Mouse (Mus musculus) ES-E14 (cell line): ENCODE measurements around the gene Tex14. TPM values are rescaled to one million over a fixed set of nuclear protein-coding genes. Genes with fewer than 3 reads are reported as not detected.

Experiments used
- DNase-seq: peaks from one replicate; pipeline ENCODE4 v3.0.0-alpha.2; 2013; ENCODE audit warnings: low read depth, low spot score
- H3K27ac ChIP-seq: 2 replicates; pipeline ENCODE4 v1.5.1; 2012; ENCODE audit warnings: low read depth, mild to moderate bottlenecking, low read length, moderate library complexity, mixed read lengths; ENCODE audit not compliant: poor library complexity, insufficient read depth, severe bottlenecking
- H3K36me3 ChIP-seq: 2 replicates; pipeline ENCODE4 v1.6.1; 2012; ENCODE audit warnings: mild to moderate bottlenecking, low read length, moderate library complexity, mixed read lengths; ENCODE audit not compliant: control insufficient read depth, poor library complexity, insufficient read depth, severe bottlenecking
- H3K4me1 ChIP-seq, 2 experiments: fragments of 150-350 bp in 1 of 2; sonication (generic) in 1 of 2; 2 replicates each; pipeline ENCODE4 v1.6.1; 2012; ENCODE audit warnings: low read length in 2 of 2, mild to moderate bottlenecking in 1 of 2, mixed read lengths in 1 of 2; ENCODE audit not compliant: control insufficient read depth in 2 of 2, insufficient read depth in 2 of 2, poor library complexity in 1 of 2
- H3K4me3 ChIP-seq, 2 experiments: fragments of 150-350 bp in 1 of 2; sonication (generic) in 1 of 2; 2 replicates each; pipeline ENCODE4 v1.5.1; 2012; ENCODE audit warnings: low read length in 2 of 2, low read depth in 1 of 2, mild to moderate bottlenecking in 1 of 2, mixed read lengths in 1 of 2; ENCODE audit not compliant: insufficient read depth in 1 of 2, poor library complexity in 1 of 2, severe bottlenecking in 1 of 2
- H3K9ac ChIP-seq: 2 replicates; pipeline ENCODE4 v1.6.1; 2012; ENCODE audit warnings: low read depth, mild to moderate bottlenecking, low read length, mixed read lengths; ENCODE audit not compliant: poor library complexity, insufficient read depth, severe bottlenecking
- H3K9me3 ChIP-seq: fragments of 150-350 bp; sonication (generic); 2 replicates; pipeline ENCODE4 v1.6.1; 2012; ENCODE audit warnings: low read depth, mild to moderate bottlenecking, low read length; ENCODE audit not compliant: control insufficient read depth, insufficient read depth
- CHD2 ChIP-seq: IDR thresholded peaks from 2 replicates; pipeline ENCODE4 v1.6.1; 2014; ENCODE audit warnings: mild to moderate bottlenecking, low read depth, low read length, inconsistent platforms
- HCFC1 ChIP-seq: IDR thresholded peaks from 2 replicates; pipeline ENCODE4 v1.6.1; 2012; ENCODE audit warnings: low read length, inconsistent platforms, borderline replicate concordance; ENCODE audit not compliant: insufficient read depth
- MAFK ChIP-seq: IDR thresholded peaks from 2 replicates; pipeline ENCODE4 v1.6.1; 2014; ENCODE audit warnings: mild to moderate bottlenecking, low read depth, low read length, inconsistent platforms; ENCODE audit not compliant: insufficient read depth
- ZC3H11A ChIP-seq: IDR thresholded peaks from 2 replicates; pipeline ENCODE4 v1.6.1; 2012; ENCODE audit warnings: low read depth, mild to moderate bottlenecking, inconsistent platforms, low read length, borderline replicate concordance
- ZNF384 ChIP-seq: IDR thresholded peaks from 2 replicates; pipeline ENCODE4 v1.6.1; 2012; ENCODE audit warnings: low read depth, low read length, inconsistent platforms
- in situ Hi-C, 2 experiments: fragments of 600-800 bp; cut with MboI; formaldehyde crosslinking; loops; one replicate each; pipeline ENCODE4 v1.15.1; 2025; ENCODE audit warnings: low sequenced_read_pairs in 2 of 2, inconsistent platforms in 1 of 2; ENCODE audit not compliant: unreplicated experiment in 2 of 2
- total RNA-seq: library from RNA; depleted of rRNA; stranded (reverse); fragments of 300-350 nt; gene quantifications from 2 replicates; pipeline ENCODE4 v1.2.3, GENCODE M21; 2012

The Tex14 gene
- total RNA-seq, 1 experiment = 11.4 TPM

DNA sequence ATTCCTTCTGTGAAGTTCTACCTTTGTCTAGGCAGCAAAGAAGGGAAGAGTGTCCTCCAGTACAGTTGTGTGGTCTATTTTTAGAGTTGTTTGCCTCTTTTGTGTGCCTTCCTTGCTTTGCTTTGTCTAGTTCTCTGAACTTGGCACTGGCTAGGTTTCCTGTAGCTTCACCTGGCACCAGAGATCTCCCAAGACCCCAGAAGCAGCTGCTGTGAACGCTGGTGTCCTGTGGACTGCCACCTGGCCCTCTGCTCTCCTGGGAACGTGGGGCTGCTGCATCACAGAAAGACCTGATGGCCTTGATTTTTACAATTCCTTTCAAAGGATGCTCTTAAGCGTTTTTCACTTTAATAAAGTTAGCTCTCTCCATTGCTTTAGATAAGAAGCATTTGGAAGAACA lies 138.0 kb downstream of the Tex14 start:
- Histone ChIP-seq H3K27ac (no peak overlapping the region), H3K4me3 (no peak overlapping the region), H3K9me3 (no peaks in the 10 kb centered on the region), H3K9ac (no peak overlapping the region), H3K36me3 (no peaks in the 10 kb centered on the region), H3K4me1 (0 out of 4 replicates have a peak, but pooled peaks cover 0 to 2% of the 10 kb centered on the region in 2 experiments)
- no peak for DNase-seq
- no peak for TF ChIP-seq ZNF384
- no peak for TF ChIP-seq MAFK
- TF ChIP-seq CHD2 = no peak
- TF ChIP-seq HCFC1 = no peak
- no peak for TF ChIP-seq ZC3H11A
- in situ Hi-C loops = no loop called here

DNA sequence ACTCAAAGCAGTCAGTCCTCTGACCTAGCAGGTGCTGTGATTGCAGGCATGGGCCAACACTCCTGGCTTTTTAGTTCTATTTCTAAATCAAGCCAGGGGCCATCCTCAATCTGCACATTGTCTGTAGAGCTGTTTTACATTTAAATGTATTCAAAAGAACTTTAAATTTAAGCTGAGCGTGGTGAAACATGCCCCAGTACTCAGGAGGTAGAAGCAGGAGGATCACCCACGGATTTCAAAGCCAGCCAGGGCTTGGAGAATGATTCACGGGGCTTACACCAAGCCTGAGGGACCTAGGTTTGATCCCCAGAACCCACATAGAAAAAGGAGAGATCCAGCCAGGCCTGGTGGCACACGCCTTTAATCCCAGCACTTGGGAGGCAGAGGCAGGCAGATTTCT lies 148.5 kb downstream of the Tex14 start:
- no peak overlapping the region for H3K27ac ChIP-seq
- no peak overlapping the region for H3K4me3 ChIP-seq
- TF ChIP-seq CHD2 (no peak), HCFC1 (no peak), MAFK (no peak), ZC3H11A (no peak), ZNF384 (no peak)
- DNase-seq = no peak
- no peaks in the 10 kb centered on the region for H3K9me3 ChIP-seq
- in situ Hi-C loops = no loop called here
- H3K4me1 ChIP-seq = no peaks in the 10 kb centered on the region
- H3K36me3 ChIP-seq = no peaks in the 10 kb centered on the region
- H3K9ac ChIP-seq = no peak overlapping the region

DNA sequence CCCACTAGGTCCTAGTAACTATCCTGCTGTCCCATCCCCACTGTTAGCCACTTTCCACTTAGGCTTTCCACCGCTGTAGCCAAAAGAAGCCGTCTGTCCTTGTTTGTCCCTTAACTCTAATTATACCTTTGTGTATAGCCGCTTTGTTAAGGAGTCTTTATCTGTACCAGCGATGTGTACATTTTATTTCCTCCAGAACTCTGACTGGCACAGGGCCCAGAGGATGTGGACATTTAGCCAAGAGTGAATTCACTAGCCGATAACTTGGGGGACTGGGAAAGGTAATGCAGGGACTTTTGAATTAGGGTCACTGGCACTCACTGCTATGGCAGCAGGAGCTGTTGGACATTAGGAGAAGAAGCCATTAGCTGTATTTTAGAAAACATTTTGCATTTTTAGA lies 149.5 kb downstream of the Tex14 start:
- Histone ChIP-seq H3K9me3 (no peaks in the 10 kb centered on the region), H3K27ac (no peak overlapping the region), H3K4me3 (no peak overlapping the region), H3K36me3 (no peaks in the 10 kb centered on the region), H3K4me1 (no peaks in the 10 kb centered on the region), H3K9ac (no peak overlapping the region)
- no peak for DNase-seq
- TF ChIP-seq ZNF384 (no peak), CHD2 (no peak), HCFC1 (no peak), MAFK (no peak), ZC3H11A (no peak)
- in situ Hi-C loops = no loop called here

DNA sequence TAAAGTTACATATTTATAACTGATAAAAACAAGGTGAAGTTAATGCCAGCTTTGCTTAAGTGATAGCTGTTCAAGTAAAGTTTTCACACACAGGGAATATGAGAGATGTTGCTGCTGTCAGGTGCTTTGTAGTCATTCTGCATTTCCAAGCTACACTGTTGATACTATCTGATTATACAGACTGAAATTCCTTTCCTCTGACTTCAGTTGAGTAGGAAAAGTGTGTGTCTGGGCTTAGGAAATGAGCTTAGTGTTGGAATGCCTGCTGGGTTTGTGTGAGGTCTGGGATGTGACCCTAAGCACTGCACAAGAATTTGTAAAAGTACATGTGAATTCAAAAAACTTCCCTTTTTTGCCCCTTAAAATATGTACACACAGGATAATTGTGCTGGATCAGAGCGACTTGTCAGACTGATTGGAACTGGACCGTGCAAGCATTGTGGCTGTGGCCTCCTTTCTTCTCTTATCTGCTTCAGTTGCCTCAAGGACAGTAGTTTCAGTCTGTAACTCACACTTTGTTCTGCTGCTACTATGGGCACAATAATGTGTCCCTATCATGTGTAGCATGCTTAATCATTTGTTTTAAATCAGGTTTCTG lies 150.3 kb downstream of the Tex14 start:
- TF ChIP-seq CHD2 (no peak), ZNF384 (no peak), HCFC1 (no peak), ZC3H11A (no peak), MAFK (no peak)
- no peak for DNase-seq
- Histone ChIP-seq H3K27ac (no peak overlapping the region), H3K4me1 (no peaks in the 10 kb centered on the region), H3K4me3 (no peak overlapping the region), H3K36me3 (no peaks in the 10 kb centered on the region), H3K9me3 (no peaks in the 10 kb centered on the region), H3K9ac (no peak overlapping the region)
- in situ Hi-C loops = no loop called here

DNA sequence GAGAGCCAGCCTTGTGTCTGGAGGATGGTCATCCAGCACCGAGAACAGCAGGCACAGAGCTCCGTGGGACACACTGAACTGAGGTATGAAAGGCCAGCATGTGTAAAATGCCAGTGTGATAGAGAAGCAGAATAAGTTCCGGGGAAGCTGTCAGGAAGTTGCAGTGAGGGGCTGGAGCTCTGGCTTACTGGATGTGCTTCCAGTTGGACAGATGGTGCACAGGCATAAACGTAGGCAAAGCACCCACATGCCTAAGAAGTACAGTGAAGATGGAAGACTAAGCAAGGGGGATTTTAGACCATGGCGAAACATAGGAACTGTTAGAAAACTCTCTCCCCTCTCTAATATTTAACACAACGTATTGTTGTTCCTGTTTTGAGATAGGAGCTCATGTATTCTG lies 156.3 kb downstream of the Tex14 start:
- no peaks in the 10 kb centered on the region for H3K9me3 ChIP-seq
- H3K36me3 ChIP-seq = no peaks in the 10 kb centered on the region
- no peak for DNase-seq
- H3K4me1 ChIP-seq = no peaks in the 10 kb centered on the region
- in situ Hi-C loops = no loop called here
- TF ChIP-seq ZC3H11A (no peak), HCFC1 (no peak), CHD2 (no peak), ZNF384 (no peak), MAFK (no peak)
- no peak overlapping the region for H3K4me3 ChIP-seq
- H3K9ac ChIP-seq = no peak overlapping the region
- no peak overlapping the region for H3K27ac ChIP-seq
